Mouse (Mus musculus) heart, adult 2 months (tissue): ENCODE data around the gene Phyhd1.
A peak's percentile ranks its signal among the peaks of the same experiment; 100 is the strongest.

ENCODE experiments used
- CTCF ChIP-seq: fragments of 200-600 bp; IDR thresholded peaks from 2 replicates; pipeline ENCODE4 v1.8.1; 2022; ENCODE audit warnings: antibody characterized with exemption, mild to moderate bottlenecking, moderate library complexity
- POLR2A ChIP-seq: fragments of 200-500 bp; IDR thresholded peaks from 2 replicates; pipeline ENCODE4 v1.6.1; 2011; ENCODE audit warnings: mild to moderate bottlenecking, low read depth, low read length, control low read depth; ENCODE audit not compliant: insufficient read depth

- TF ChIP-seq CTCF (no peak), POLR2A (peak; percentile 72; the same call in 1 of the 2 replicates)
Observed at GRCm38 (mm10) chr2:30242509-30242908, 23.5 kb upstream of the Phyhd1 start.
